In genomic region chr10:111539724-111540324, GRCm38 (mm10) we compare ENCODE assay signal across 8 mouse cellular contexts. TPM values are rescaled to one million over a fixed set of nuclear protein-coding genes. Genes with fewer than 3 reads are reported as not detected.
DNase-seq lines count a peak whose midpoint lies in the region; ATAC-seq lines count a peak whose summit lies in the region.

No protein-coding gene starts in this region.

- H3K9ac ChIP-seq in intestine, embryonic 14.5 days (ENCODE audit: low read length) = no peak overlapping the region
- H3K9ac ChIP-seq in limb, embryonic 12.5 days (replicated peaks) = no peak overlapping the region
- no peak overlapping the region for H3K9ac ChIP-seq in midbrain, embryonic 13.5 days (replicated peaks)

- H3K4me1 ChIP-seq in intestine, embryonic 14.5 days (replicated peaks; ENCODE audit: control insufficient read depth, insufficient read depth, low read length) = peaks cover 34% of the 10 kb centered on the region
- peaks cover 63% of the 10 kb centered on the region for H3K4me1 ChIP-seq in limb, embryonic 12.5 days (replicated peaks)
- H3K4me1 ChIP-seq in midbrain, embryonic 13.5 days (replicated peaks) = peaks cover 9% of the 10 kb centered on the region; the same call in 1 of the 2 replicates

- no peaks in the 10 kb centered on the region for H3K9me3 ChIP-seq in intestine, embryonic 14.5 days (ENCODE audit: control insufficient read depth, low read length)
- H3K9me3 ChIP-seq in limb, embryonic 12.5 days = peaks cover 3% of the 10 kb centered on the region; the same call in 1 of the 2 replicates
- H3K9me3 ChIP-seq in midbrain, embryonic 13.5 days = no peaks in the 10 kb centered on the region

- H3K36me3 ChIP-seq in intestine, embryonic 14.5 days (ENCODE audit: control insufficient read depth, insufficient read depth, low read length) = no peaks in the 10 kb centered on the region
- no peaks in the 10 kb centered on the region for H3K36me3 ChIP-seq in limb, embryonic 12.5 days
- H3K36me3 ChIP-seq in midbrain, embryonic 13.5 days = no peaks in the 10 kb centered on the region

- no peak overlapping the region; the same call in 1 of the 2 replicates for H3K4me2 ChIP-seq in intestine, embryonic 14.5 days (ENCODE audit: low read length)
- H3K4me2 ChIP-seq in limb, embryonic 12.5 days = peak overlapping the region; percentile 35
- no peak overlapping the region for H3K4me2 ChIP-seq in midbrain, embryonic 13.5 days (replicated peaks)

- DNase-seq in brain, adult 2 months (ENCODE audit: low read depth, low spot score) = peak; percentile 87
- peak; percentile 29 to 33 for DNase-seq in frontal cortex, postnatal 25 days (ENCODE audit: low spot score in 2 of 2)
- DNase-seq in intestine, embryonic 14.5 days (ENCODE audit: low spot score) = peak; percentile 67
- no peak for DNase-seq in cerebellum, adult 9-11 months
- DNase-seq in urinary bladder, adult 2 months (ENCODE audit: low spot score) = no peak

- no peak overlapping the region for H3K4me3 ChIP-seq in intestine, embryonic 14.5 days (ENCODE audit: low read depth, low read length)
- no peak overlapping the region for H3K4me3 ChIP-seq in limb, embryonic 12.5 days (replicated peaks)
- H3K4me3 ChIP-seq in midbrain, embryonic 13.5 days (replicated peaks) = no peak overlapping the region

- H3K27me3 ChIP-seq in intestine, embryonic 14.5 days (replicated peaks; ENCODE audit: control insufficient read depth, insufficient read depth, low read length) = no peaks in the 10 kb centered on the region
- H3K27me3 ChIP-seq in limb, embryonic 12.5 days = no peaks in the 10 kb centered on the region
- H3K27me3 ChIP-seq in midbrain, embryonic 13.5 days = peaks cover 5% of the 10 kb centered on the region; the same call in 1 of the 2 replicates

- ATAC-seq in CD4-positive, CD25-positive, alpha-beta regulatory T cell, adult 4 months = peak; percentile 79
- peak; percentile 54 for ATAC-seq in intestine, embryonic 14.5 days (replicated peaks; ENCODE audit: low FRiP score, low TSS enrichment, low read depth)
- peak; percentile 93 for ATAC-seq in limb, embryonic 12.5 days (ENCODE audit: insufficient number of reproducible peaks, insufficient read depth, low FRiP score, low TSS enrichment, low read depth)
- ATAC-seq in midbrain, embryonic 13.5 days = peak; percentile 46; the same call in 1 of the 2 replicates

- 29% methylated on average over 9 of the region's 9 CpGs for WGBS in intestine, embryonic 14.5 days
- WGBS in limb, embryonic 12.5 days = 11% methylated on average over 9 of the region's 9 CpGs
- 47% methylated on average over 9 of the region's 9 CpGs for WGBS in midbrain, embryonic 13.5 days

- peak overlapping the region; percentile 77 for H3K27ac ChIP-seq in intestine, embryonic 14.5 days (ENCODE audit: low read depth)
- H3K27ac ChIP-seq in limb, embryonic 12.5 days = peak overlapping the region; percentile 87
- peak overlapping the region; percentile 36 for H3K27ac ChIP-seq in midbrain, embryonic 13.5 days

RNA-seq across cellular contexts. Expression of gene Phlda1, which starts 33.7 kb away (rescaled TPM):
- polyA plus RNA-seq in CD4-positive, CD25-positive, alpha-beta regulatory T cell, adult 4 months (2017; shearing (Covaris generic)) = 1 to 10 TPM; 5.8 to 9.9 TPM
- 42.4 and 46.0 TPM in 2 replicates for polyA plus RNA-seq in intestine, embryonic 14.5 days (2014; fragmentation: Nextera tagmentation; extraction: Ambion mirVana)
- 28.2 and 35.3 TPM in 2 replicates for polyA plus RNA-seq in limb, embryonic 12.5 days (2016; fragmentation: Nextera tagmentation; extraction: Ambion mirVana)
- 31.3 and 32.4 TPM in 2 replicates for polyA plus RNA-seq in midbrain, embryonic 13.5 days (2015; fragmentation: Nextera tagmentation; extraction: Ambion mirVana)
- 64.4 and 71.6 TPM in 2 replicates for polyA plus RNA-seq in urinary bladder, adult 2 months (2012; rRNA removed)

Comparison
In these comparisons a context has a peak if more than half of its experiments do, and no peak if none do; other contexts are left out.
1. DNase-seq: peak in brain, adult 2 months (single experiment), frontal cortex, postnatal 25 days (2 of 2) and intestine, embryonic 14.5 days (single experiment); none in cerebellum, adult 9-11 months (single experiment) and urinary bladder, adult 2 months (single experiment).
2. H3K27ac ChIP-seq: peak in every context shown above with its lines; median percentile 87 in limb, embryonic 12.5 days; 77 in intestine, embryonic 14.5 days; 36 in midbrain, embryonic 13.5 days.
3. Peak in every context shown above with its lines, with median percentiles within 50 percentile points of each other: ATAC-seq.